Mouse (Mus musculus): ENCODE measurements around the gene Nt5c3.

DNA sequence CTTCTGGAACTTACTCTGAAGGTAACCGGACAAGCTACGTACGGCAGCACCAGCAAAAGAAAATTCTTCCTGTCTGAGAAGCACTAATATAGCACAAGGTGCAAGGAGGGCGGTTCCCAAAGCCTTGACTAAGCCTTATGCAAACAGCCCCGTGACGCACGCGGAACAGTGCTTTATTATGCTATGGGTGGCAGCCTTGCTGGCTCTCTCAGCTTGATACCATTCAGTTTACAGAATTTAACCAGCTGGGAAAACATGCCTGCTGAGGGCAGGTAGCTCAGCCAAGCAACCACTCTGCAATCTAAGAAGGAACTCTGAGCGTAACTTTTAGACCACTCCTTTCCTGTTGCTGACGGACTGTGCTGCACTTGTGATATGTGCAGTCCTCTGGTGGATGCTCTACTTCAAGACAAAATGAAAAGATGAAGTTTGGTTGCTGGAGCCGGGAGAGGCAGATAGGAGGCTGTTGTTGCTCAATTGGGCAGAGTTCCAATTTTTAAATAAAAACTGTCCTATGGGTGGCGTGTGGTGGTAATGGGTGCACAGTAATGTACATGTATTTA, 21.8 kb downstream of the Nt5c3 start:
- TF ChIP-seq CHD2 (IDR thresholded peaks at IDR 0.05; ENCODE audit: low read depth, low read length) (no peak), ZC3H11A (IDR thresholded peaks at IDR 0.05; ENCODE audit: borderline replicate concordance, low read depth, low read length) (no peak)

Measured in ES-E14 (cell line).